Mouse (Mus musculus) erythroblast, embryonic 14.5 days (primary cell): ENCODE measurements around the gene Psd4.

Experiments
- GATA1 ChIP-seq: IDR thresholded peaks from 2 replicates; pipeline ENCODE4 v1.6.1; 2012; ENCODE audit warnings: low read length, inconsistent platforms, mixed read lengths
- TAL1 ChIP-seq: IDR thresholded peaks from 3 replicates; pipeline ENCODE4 v1.6.1; 2012; ENCODE audit warnings: low read length, inconsistent platforms, mixed read lengths

GRCm38 (mm10) chr2:24382456-24383230, 15.3 kb downstream of the Psd4 start:
- TF ChIP-seq GATA1 (no peak), TAL1 (no peak)
